Mouse (Mus musculus): ENCODE measurements around the gene Fga. TPM values are rescaled to one million over a fixed set of nuclear protein-coding genes. Genes with fewer than 3 reads are reported as not detected.

Fga gene
- polyA plus RNA-seq, 1 experiment from 2014 or later = not detected

- WGBS = 48% methylated on average over 7 of the region's 7 CpGs
- H3K36me3 ChIP-seq = no peaks in the 10 kb centered on the region
- H3K27ac ChIP-seq = no peak within 1 kb of the TSS
- no peak within 1 kb of the TSS for H3K4me3 ChIP-seq
- no peak for DNase-seq (ENCODE audit: low spot score)
- no peaks in the 10 kb centered on the region for H3K4me1 ChIP-seq (replicated peaks)
- no peaks in the 10 kb centered on the region for H3K9me3 ChIP-seq
- 0 out of 2 replicates have a peak, but pooled peaks cover 5% of the 10 kb centered on the region for H3K27me3 ChIP-seq (ENCODE audit: insufficient read depth, poor library complexity, severe bottlenecking)
Measured at GRCm38 (mm10) chr3:83007557-83007956, 18.3 kb upstream of the Fga start, which contains the start of gene Fgg. TSS of gene Fgg (plus strand) at chr3:83007724.

DNA sequence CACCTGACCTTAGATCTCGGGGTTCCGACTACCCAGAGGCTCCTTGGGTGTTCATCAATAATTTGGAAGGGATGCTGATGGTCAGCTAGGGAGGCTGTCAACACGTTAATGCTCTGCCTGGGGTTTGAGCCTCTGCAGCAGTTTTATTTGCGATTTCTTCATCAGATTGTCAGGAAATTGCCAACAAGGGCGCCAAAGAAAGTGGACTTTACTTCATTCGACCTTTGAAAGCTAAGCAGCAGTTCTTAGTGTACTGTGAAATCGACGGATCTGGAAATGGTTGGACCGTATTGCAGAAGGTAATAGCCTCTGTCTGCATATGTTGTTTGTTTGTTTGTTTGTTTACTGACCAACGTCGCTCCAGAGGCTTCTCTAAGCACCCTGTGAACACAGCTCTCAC, 15.6 kb upstream of the Fga start:
- H3K27me3 ChIP-seq (ENCODE audit: insufficient read depth, poor library complexity, severe bottlenecking) = 0 out of 2 replicates have a peak, but pooled peaks cover 5% of the 10 kb centered on the region
- H3K36me3 ChIP-seq = no peaks in the 10 kb centered on the region
- WGBS = 86% methylated on average over 11 of the region's 11 CpGs
- H3K4me1 ChIP-seq (replicated peaks) = no peaks in the 10 kb centered on the region
- no peak overlapping the region for H3K4me3 ChIP-seq
- no peak for DNase-seq (ENCODE audit: low spot score)
- H3K27ac ChIP-seq = no peak overlapping the region
- no peaks in the 10 kb centered on the region for H3K9me3 ChIP-seq

DNA sequence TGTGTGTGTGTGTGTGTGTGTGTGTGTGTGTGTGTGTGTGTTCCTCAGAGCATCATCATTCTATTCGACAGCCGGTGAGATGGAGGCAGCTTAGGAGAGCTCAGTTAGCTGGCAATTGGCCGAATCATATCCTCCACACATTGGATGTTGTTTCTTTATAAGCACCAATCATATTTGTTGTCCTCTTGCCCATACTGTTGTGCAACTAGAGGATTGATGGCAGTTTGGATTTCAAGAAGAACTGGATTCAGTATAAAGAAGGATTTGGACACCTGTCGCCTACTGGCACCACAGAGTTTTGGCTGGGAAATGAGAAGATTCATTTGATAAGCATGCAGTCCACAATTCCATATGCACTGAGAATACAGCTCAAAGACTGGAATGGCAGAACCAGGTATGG, 14.7 kb upstream of the Fga start:
- H3K27ac ChIP-seq = no peak overlapping the region
- no peaks in the 10 kb centered on the region for H3K9me3 ChIP-seq
- no peaks in the 10 kb centered on the region for H3K4me1 ChIP-seq (replicated peaks)
- H3K27me3 ChIP-seq (ENCODE audit: insufficient read depth, poor library complexity, severe bottlenecking) = 0 out of 2 replicates have a peak, but pooled peaks cover 5% of the 10 kb centered on the region
- no peaks in the 10 kb centered on the region for H3K36me3 ChIP-seq
- DNase-seq (ENCODE audit: low spot score) = no peak
- H3K4me3 ChIP-seq = no peak overlapping the region
- WGBS = 94% methylated on average over 4 of the region's 4 CpGs

GRCm38 (mm10) chr3:83011565-83011964, 14.3 kb upstream of the Fga start:
- Histone ChIP-seq H3K4me3 (no peak overlapping the region), H3K9me3 (no peaks in the 10 kb centered on the region), H3K27me3 (ENCODE audit: insufficient read depth, poor library complexity, severe bottlenecking) (0 out of 2 replicates have a peak, but pooled peaks cover 5% of the 10 kb centered on the region), H3K4me1 (replicated peaks) (no peaks in the 10 kb centered on the region), H3K27ac (no peak overlapping the region), H3K36me3 (no peaks in the 10 kb centered on the region)
- 89% methylated on average over 4 of the region's 4 CpGs for WGBS
- no peak for DNase-seq (ENCODE audit: low spot score)

GRCm38 (mm10) chr3:83012636-83013035, 13.2 kb upstream of the Fga start:
- no peak for DNase-seq (ENCODE audit: low spot score)
- Histone ChIP-seq H3K9me3 (no peaks in the 10 kb centered on the region), H3K4me1 (replicated peaks) (no peaks in the 10 kb centered on the region), H3K4me3 (no peak overlapping the region), H3K36me3 (no peaks in the 10 kb centered on the region), H3K27ac (no peak overlapping the region), H3K27me3 (ENCODE audit: insufficient read depth, poor library complexity, severe bottlenecking) (0 out of 2 replicates have a peak, but pooled peaks cover 3% of the 10 kb centered on the region)
- WGBS = 92% methylated on average over 19 of the region's 19 CpGs

- no peak for DNase-seq (ENCODE audit: low spot score)
- 93% methylated on average over 10 of the region's 10 CpGs for WGBS
- no peaks in the 10 kb centered on the region for H3K36me3 ChIP-seq
- H3K27ac ChIP-seq = no peak overlapping the region
- H3K4me3 ChIP-seq = no peak overlapping the region
- H3K4me1 ChIP-seq (replicated peaks) = no peaks in the 10 kb centered on the region
- H3K9me3 ChIP-seq = no peaks in the 10 kb centered on the region
- no peaks in the 10 kb centered on the region for H3K27me3 ChIP-seq (ENCODE audit: insufficient read depth, poor library complexity, severe bottlenecking)
Measured at GRCm38 (mm10) chr3:83013951-83014350, 11.9 kb upstream of the Fga start.

DNA sequence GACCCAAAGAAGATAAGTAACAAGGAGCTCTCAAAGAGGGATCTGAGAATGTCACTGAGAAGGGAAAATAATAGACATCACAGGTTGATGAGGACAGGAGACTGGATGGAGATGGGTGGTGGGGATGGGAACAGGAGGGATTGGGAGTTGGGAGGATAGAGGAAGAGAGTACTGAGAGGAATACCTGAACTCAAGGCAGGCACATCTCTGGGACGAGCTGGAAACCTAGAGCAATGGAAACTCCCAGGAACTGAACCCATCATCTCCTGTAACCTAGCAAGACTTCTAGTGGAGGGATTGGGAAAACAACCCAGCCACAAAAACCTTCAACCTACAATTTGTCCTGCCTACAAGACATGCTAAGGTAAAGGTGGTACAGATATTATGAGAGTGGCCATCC, 9.6 kb upstream of the Fga start:
- WGBS = 91% methylated on average over 1 of the region's 1 CpGs
- H3K36me3 ChIP-seq = no peaks in the 10 kb centered on the region
- H3K27ac ChIP-seq = no peak overlapping the region
- H3K9me3 ChIP-seq = no peaks in the 10 kb centered on the region
- H3K4me1 ChIP-seq (replicated peaks) = no peaks in the 10 kb centered on the region
- no peaks in the 10 kb centered on the region for H3K27me3 ChIP-seq (ENCODE audit: insufficient read depth, poor library complexity, severe bottlenecking)
- no peak for DNase-seq (ENCODE audit: low spot score)
- H3K4me3 ChIP-seq = no peak overlapping the region

DNA sequence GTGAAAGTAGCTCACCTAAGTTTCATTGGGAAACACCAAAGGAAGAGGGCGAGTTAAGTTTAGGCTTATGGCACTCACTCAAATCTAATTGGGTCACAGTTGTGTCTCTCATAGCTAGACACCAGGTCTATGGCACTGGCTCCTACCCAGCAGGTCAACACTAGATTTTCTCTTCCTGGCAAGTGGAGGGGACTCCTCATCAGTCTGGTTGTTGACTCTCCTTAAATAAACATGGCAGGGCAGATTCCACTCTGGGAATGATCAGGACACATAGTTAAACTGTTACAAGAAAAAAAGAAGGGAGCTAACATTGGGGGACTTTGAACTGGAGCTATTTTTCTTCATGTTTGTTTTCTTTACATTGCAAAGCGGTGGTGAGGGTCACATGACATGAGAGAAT, 5.5 kb upstream of the Fga start:
- WGBS = 81% methylated on average over 2 of the region's 2 CpGs
- H3K27me3 ChIP-seq (ENCODE audit: insufficient read depth, poor library complexity, severe bottlenecking) = no peaks in the 10 kb centered on the region
- H3K9me3 ChIP-seq = no peaks in the 10 kb centered on the region
- H3K4me3 ChIP-seq = no peak overlapping the region
- no peak for DNase-seq (ENCODE audit: low spot score)
- no peak overlapping the region for H3K27ac ChIP-seq
- no peaks in the 10 kb centered on the region for H3K4me1 ChIP-seq (replicated peaks)
- H3K36me3 ChIP-seq = no peaks in the 10 kb centered on the region

GRCm38 (mm10) chr3:83021176-83021575, 4.7 kb upstream of the Fga start:
- WGBS = 96% methylated on average over 5 of the region's 5 CpGs
- no peak for DNase-seq (ENCODE audit: low spot score)
- no peaks in the 10 kb centered on the region for H3K4me1 ChIP-seq (replicated peaks)
- no peaks in the 10 kb centered on the region for H3K27me3 ChIP-seq (ENCODE audit: insufficient read depth, poor library complexity, severe bottlenecking)
- no peak overlapping the region for H3K4me3 ChIP-seq
- no peaks in the 10 kb centered on the region for H3K9me3 ChIP-seq
- H3K27ac ChIP-seq = no peak overlapping the region
- no peaks in the 10 kb centered on the region for H3K36me3 ChIP-seq

DNA sequence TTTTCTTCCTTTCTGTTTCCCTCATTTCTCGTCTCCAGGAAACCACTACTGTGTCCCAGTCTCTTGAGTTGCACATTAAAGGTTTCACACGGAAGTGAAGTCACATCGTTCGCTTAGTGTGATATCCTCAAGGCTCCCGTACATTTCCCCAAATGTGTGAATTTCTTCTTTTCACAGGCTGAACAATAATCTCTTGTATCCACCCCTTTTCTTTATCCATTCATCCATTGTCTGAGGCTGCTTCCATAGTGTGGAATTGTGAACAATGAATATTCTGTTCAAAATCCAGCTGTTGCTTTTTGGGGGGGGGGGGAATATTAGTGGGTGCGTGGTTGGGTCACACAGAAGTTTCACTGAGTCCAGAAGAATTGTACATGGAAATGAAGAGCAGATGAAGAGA, 840 bp upstream of the Fga start:
- Histone ChIP-seq H3K4me3 (no peak overlapping the region), H3K9me3 (no peaks in the 10 kb centered on the region), H3K4me1 (replicated peaks) (no peaks in the 10 kb centered on the region), H3K27ac (no peak overlapping the region), H3K36me3 (no peaks in the 10 kb centered on the region), H3K27me3 (ENCODE audit: insufficient read depth, poor library complexity, severe bottlenecking) (no peaks in the 10 kb centered on the region)
- no peak for DNase-seq (ENCODE audit: low spot score)
- WGBS = 80% methylated on average over 6 of the region's 6 CpGs

DNA sequence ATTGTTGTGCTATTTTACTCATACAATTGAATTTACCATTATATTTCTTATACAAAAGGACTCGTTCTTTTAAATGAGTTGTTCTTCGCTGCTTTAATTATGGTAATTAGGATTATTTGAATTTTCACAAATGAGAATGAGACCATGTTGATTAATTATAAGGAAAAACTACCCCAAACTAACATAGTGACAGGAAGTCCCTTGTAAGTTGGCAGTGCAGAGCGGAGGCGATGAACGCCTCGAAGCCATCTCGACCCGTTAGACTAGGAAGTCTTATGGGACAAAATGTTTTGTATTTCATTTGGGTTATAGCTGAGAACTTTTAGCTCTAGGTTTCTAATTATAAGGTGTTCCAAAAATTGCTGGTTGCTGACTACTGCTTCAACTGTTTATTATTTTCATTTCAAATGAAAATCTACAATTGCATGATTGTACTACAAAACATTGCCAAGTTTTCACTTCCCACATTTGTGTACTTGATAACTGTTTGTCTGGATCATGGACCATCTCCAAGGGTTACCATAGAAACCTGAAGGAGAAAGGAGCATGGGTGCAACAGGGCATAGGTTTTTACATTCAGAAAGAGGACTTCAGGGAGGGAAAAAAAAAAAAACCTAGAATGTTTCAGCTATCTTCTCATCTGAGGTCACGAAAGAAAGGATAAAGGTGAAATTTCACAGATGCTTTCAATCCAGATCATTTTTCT, 1.8 kb downstream of the Fga start:
- 92% methylated on average over 9 of the region's 9 CpGs for WGBS
- no peaks in the 10 kb centered on the region for H3K4me1 ChIP-seq (replicated peaks)
- DNase-seq (ENCODE audit: low spot score) = no peak
- H3K9me3 ChIP-seq = no peaks in the 10 kb centered on the region
- no peaks in the 10 kb centered on the region for H3K27me3 ChIP-seq (ENCODE audit: insufficient read depth, poor library complexity, severe bottlenecking)
- H3K4me3 ChIP-seq = no peak overlapping the region
- no peaks in the 10 kb centered on the region for H3K36me3 ChIP-seq
- no peak overlapping the region for H3K27ac ChIP-seq

DNA sequence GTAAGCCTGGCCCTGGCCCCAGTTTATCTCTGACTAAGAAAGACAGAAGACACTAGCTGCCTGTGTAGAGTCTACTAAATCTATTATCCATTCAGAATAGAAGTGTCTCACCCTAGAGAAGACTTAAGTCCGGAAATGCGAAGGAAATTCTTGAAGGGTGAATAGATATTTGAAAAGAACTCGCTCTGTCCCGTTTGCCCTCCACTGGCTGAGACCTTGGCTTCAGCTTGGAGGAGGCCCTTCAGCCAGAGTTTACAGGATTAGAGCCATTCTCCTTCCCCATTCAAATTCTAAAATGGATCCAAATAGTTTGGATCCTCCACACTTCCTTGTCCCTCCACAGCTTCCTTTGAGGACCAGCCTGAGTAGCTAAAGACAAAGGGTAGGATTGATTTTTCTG, 4.5 kb downstream of the Fga start:
- no peaks in the 10 kb centered on the region for H3K9me3 ChIP-seq
- H3K27me3 ChIP-seq (ENCODE audit: insufficient read depth, poor library complexity, severe bottlenecking) = no peaks in the 10 kb centered on the region
- no peak for DNase-seq (ENCODE audit: low spot score)
- H3K36me3 ChIP-seq = no peaks in the 10 kb centered on the region
- no peak overlapping the region for H3K4me3 ChIP-seq
- H3K4me1 ChIP-seq (replicated peaks) = peaks cover 5% of the 10 kb centered on the region; the same call in 1 of the 2 replicates
- 84% methylated on average over 4 of the region's 4 CpGs for WGBS
- no peak overlapping the region for H3K27ac ChIP-seq

DNA sequence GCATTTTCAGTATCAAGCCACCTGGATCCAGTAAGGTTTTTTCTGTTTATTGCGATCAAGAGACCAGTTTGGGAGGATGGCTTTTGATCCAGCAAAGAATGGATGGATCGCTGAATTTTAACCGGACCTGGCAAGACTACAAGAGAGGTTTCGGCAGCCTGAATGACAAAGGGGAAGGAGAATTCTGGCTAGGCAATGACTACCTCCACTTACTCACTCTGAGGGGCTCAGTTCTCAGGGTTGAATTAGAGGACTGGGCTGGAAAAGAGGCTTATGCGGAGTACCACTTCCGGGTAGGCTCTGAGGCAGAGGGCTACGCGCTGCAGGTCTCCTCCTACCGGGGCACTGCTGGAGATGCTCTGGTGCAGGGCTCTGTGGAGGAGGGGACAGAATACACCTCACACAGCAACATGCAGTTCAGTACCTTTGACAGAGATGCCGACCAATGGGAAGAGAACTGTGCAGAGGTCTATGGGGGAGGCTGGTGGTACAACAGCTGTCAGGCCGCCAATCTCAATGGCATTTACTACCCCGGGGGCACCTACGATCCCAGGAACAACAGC, 7.0 kb downstream of the Fga start:
- Histone ChIP-seq H3K36me3 (no peaks in the 10 kb centered on the region), H3K9me3 (no peaks in the 10 kb centered on the region), H3K4me3 (peak overlapping the region; percentile 34), H3K4me1 (replicated peaks) (peaks cover 5% of the 10 kb centered on the region; the same call in 1 of the 2 replicates), H3K27me3 (ENCODE audit: insufficient read depth, poor library complexity, severe bottlenecking) (no peaks in the 10 kb centered on the region), H3K27ac (no peak overlapping the region)
- no peak for DNase-seq (ENCODE audit: low spot score)
- WGBS = 40% methylated on average over 13 of the region's 13 CpGs

Measured in hindbrain, embryonic 10.5 days (tissue).